Mouse (Mus musculus): ENCODE measurements at regions not wholly inside any gene's neighbourhood (a gene's known extent, or its start where the extent isn't known, plus 50 kb on each side); places are given as distances from the start of the nearest gene placed in this dataset.
"Not testable (repeated sequence)": the region's sequence is repeated elsewhere in the genome, so short reads cannot be mapped to it uniquely, and the experiment has no call there.

GRCm38 (mm10) chr7:73657283-73657682 is 82.8 kb upstream of the Fam174b start:
- no peak overlapping the region for H3K27ac ChIP-seq (ENCODE audit: low read depth, low read length)
- H3K4me1 ChIP-seq (ENCODE audit: control insufficient read depth, insufficient read depth, low read depth, low read length) = peaks cover 4% of the 10 kb centered on the region
- no peak for ATAC-seq
- no peaks in the 10 kb centered on the region for H3K36me3 ChIP-seq (ENCODE audit: control insufficient read depth, insufficient read depth, low read length)
- no peak overlapping the region for H3K9ac ChIP-seq (ENCODE audit: low read depth, low read length)
- no peak overlapping the region for H3K4me2 ChIP-seq (ENCODE audit: low read length)
- no peak overlapping the region for H3K4me3 ChIP-seq (ENCODE audit: low read length)
- no peaks in the 10 kb centered on the region for H3K9me3 ChIP-seq (ENCODE audit: control insufficient read depth, low read length)
- no peaks in the 10 kb centered on the region for H3K27me3 ChIP-seq (replicated peaks; ENCODE audit: control insufficient read depth, insufficient read depth, low read length)
- WGBS = 69% methylated on average over 7 of the region's 7 CpGs

- H3K4me1 ChIP-seq (ENCODE audit: control insufficient read depth, insufficient read depth, low read depth, low read length); H3K4me3 ChIP-seq (ENCODE audit: low read length); H3K27ac ChIP-seq (ENCODE audit: low read depth, low read length); H3K27me3 ChIP-seq (replicated peaks; ENCODE audit: control insufficient read depth, insufficient read depth, low read length); H3K9ac ChIP-seq (ENCODE audit: low read depth, low read length); ATAC-seq; H3K36me3 ChIP-seq (ENCODE audit: control insufficient read depth, insufficient read depth, low read length); H3K4me2 ChIP-seq (ENCODE audit: low read length); H3K9me3 ChIP-seq (ENCODE audit: control insufficient read depth, low read length): not testable (repeated sequence)
- 94% methylated on average over 16 of the region's 16 CpGs for WGBS
Observed at GRCm38 (mm10) chr7:73656424-73656795, 83.7 kb upstream of the Fam174b start.

GRCm38 (mm10) chr7:73655787-73656423 is 84.2 kb upstream of the Fam174b start:
- Histone ChIP-seq H3K4me1 (ENCODE audit: control insufficient read depth, insufficient read depth, low read depth, low read length) (peaks cover 4% of the 10 kb centered on the region), H3K9me3 (ENCODE audit: control insufficient read depth, low read length) (no peaks in the 10 kb centered on the region), H3K27me3 (replicated peaks; ENCODE audit: control insufficient read depth, insufficient read depth, low read length) (no peaks in the 10 kb centered on the region), H3K36me3 (ENCODE audit: control insufficient read depth, insufficient read depth, low read length) (no peaks in the 10 kb centered on the region), H3K27ac (ENCODE audit: low read depth, low read length) (no peak overlapping the region), H3K4me3 (ENCODE audit: low read length) (no peak overlapping the region), H3K4me2 (ENCODE audit: low read length) (no peak overlapping the region), H3K9ac (ENCODE audit: low read depth, low read length) (no peak overlapping the region)
- 28% methylated on average over 5 of the region's 5 CpGs for WGBS
- peak; percentile 77 for ATAC-seq

GRCm38 (mm10) chr7:73654193-73654871 is 85.8 kb upstream of the Fam174b start:
- no peak overlapping the region for H3K4me3 ChIP-seq (ENCODE audit: low read length)
- H3K4me2 ChIP-seq (ENCODE audit: low read length) = peak overlapping the region; percentile 39; the same call in 1 of the 2 replicates
- no peaks in the 10 kb centered on the region for H3K9me3 ChIP-seq (ENCODE audit: control insufficient read depth, low read length)
- no peaks in the 10 kb centered on the region for H3K27me3 ChIP-seq (replicated peaks; ENCODE audit: control insufficient read depth, insufficient read depth, low read length)
- no peaks in the 10 kb centered on the region for H3K36me3 ChIP-seq (ENCODE audit: control insufficient read depth, insufficient read depth, low read length)
- no peak overlapping the region for H3K27ac ChIP-seq (ENCODE audit: low read depth, low read length)
- H3K9ac ChIP-seq (ENCODE audit: low read depth, low read length) = 0 out of 2 replicates have a peak overlapping the region, but pooled peaks have one; percentile 18
- WGBS = 29% methylated on average over 12 of the region's 12 CpGs
- peaks cover 4% of the 10 kb centered on the region for H3K4me1 ChIP-seq (ENCODE audit: control insufficient read depth, insufficient read depth, low read depth, low read length)
- ATAC-seq = peak; percentile 60

GRCm38 (mm10) chr7:73650909-73651308 is 89.2 kb upstream of the Fam174b start:
- ATAC-seq = no peak

GRCm38 (mm10) chr7:73648010-73648409 is 92.1 kb upstream of the Fam174b start:
- no peak overlapping the region for H3K9ac ChIP-seq (ENCODE audit: low read depth, low read length)
- WGBS = 29% methylated on average over 4 of the region's 4 CpGs
- no peak for ATAC-seq

More at GRCm38 (mm10) chr7:73650909-73651308, 89.2 kb upstream of the Fam174b start:
- no peak overlapping the region for H3K27ac ChIP-seq (ENCODE audit: low read depth, low read length)
- H3K4me2 ChIP-seq (ENCODE audit: low read length) = no peak overlapping the region
- H3K9me3 ChIP-seq (ENCODE audit: control insufficient read depth, low read length) = no peaks in the 10 kb centered on the region
- H3K4me3 ChIP-seq (ENCODE audit: low read length) = no peak overlapping the region
- H3K36me3 ChIP-seq (ENCODE audit: control insufficient read depth, insufficient read depth, low read length) = no peaks in the 10 kb centered on the region
- H3K9ac ChIP-seq (ENCODE audit: low read depth, low read length) = no peak overlapping the region
- H3K27me3 ChIP-seq (replicated peaks; ENCODE audit: control insufficient read depth, insufficient read depth, low read length) = no peaks in the 10 kb centered on the region
- 93% methylated on average over 6 of the region's 6 CpGs for WGBS
- peaks cover 4% of the 10 kb centered on the region for H3K4me1 ChIP-seq (ENCODE audit: control insufficient read depth, insufficient read depth, low read depth, low read length)

GRCm38 (mm10) chr7:73647140-73647539 is 93.0 kb upstream of the Fam174b start:
- ATAC-seq = peak; percentile 73
- Histone ChIP-seq H3K36me3 (ENCODE audit: control insufficient read depth, insufficient read depth, low read length) (no peaks in the 10 kb centered on the region), H3K4me2 (ENCODE audit: low read length) (no peak overlapping the region), H3K9ac (ENCODE audit: low read depth, low read length) (no peak overlapping the region), H3K27me3 (replicated peaks; ENCODE audit: control insufficient read depth, insufficient read depth, low read length) (no peaks in the 10 kb centered on the region), H3K27ac (ENCODE audit: low read depth, low read length) (peak overlapping the region; percentile 64), H3K4me1 (ENCODE audit: control insufficient read depth, insufficient read depth, low read depth, low read length) (no peaks in the 10 kb centered on the region; the same call in 1 of the 2 replicates), H3K9me3 (ENCODE audit: control insufficient read depth, low read length) (no peaks in the 10 kb centered on the region), H3K4me3 (ENCODE audit: low read length) (no peak overlapping the region)
- WGBS = 55% methylated on average over 4 of the region's 4 CpGs

More at GRCm38 (mm10) chr7:73648010-73648409, 92.1 kb upstream of the Fam174b start:
- Histone ChIP-seq H3K27me3 (replicated peaks; ENCODE audit: control insufficient read depth, insufficient read depth, low read length) (no peaks in the 10 kb centered on the region), H3K9me3 (ENCODE audit: control insufficient read depth, low read length) (no peaks in the 10 kb centered on the region), H3K4me3 (ENCODE audit: low read length) (no peak overlapping the region), H3K36me3 (ENCODE audit: control insufficient read depth, insufficient read depth, low read length) (no peaks in the 10 kb centered on the region), H3K4me1 (ENCODE audit: control insufficient read depth, insufficient read depth, low read depth, low read length) (no peaks in the 10 kb centered on the region; the same call in 1 of the 2 replicates), H3K27ac (ENCODE audit: low read depth, low read length) (no peak overlapping the region), H3K4me2 (ENCODE audit: low read length) (no peak overlapping the region)

GRCm38 (mm10) chr7:73646711-73647110 is 93.4 kb upstream of the Fam174b start:
- no peaks in the 10 kb centered on the region for H3K9me3 ChIP-seq (ENCODE audit: control insufficient read depth, low read length)
- H3K27me3 ChIP-seq (replicated peaks; ENCODE audit: control insufficient read depth, insufficient read depth, low read length) = no peaks in the 10 kb centered on the region
- peak overlapping the region; percentile 64 for H3K27ac ChIP-seq (ENCODE audit: low read depth, low read length)
- H3K4me3 ChIP-seq (ENCODE audit: low read length) = no peak overlapping the region
- no peaks in the 10 kb centered on the region for H3K36me3 ChIP-seq (ENCODE audit: control insufficient read depth, insufficient read depth, low read length)
- peak; percentile 81 for ATAC-seq
- H3K4me2 ChIP-seq (ENCODE audit: low read length) = no peak overlapping the region
- 41% methylated on average over 5 of the region's 5 CpGs for WGBS
- H3K9ac ChIP-seq (ENCODE audit: low read depth, low read length) = no peak overlapping the region
- H3K4me1 ChIP-seq (ENCODE audit: control insufficient read depth, insufficient read depth, low read depth, low read length) = no peaks in the 10 kb centered on the region; the same call in 1 of the 2 replicates

- ATAC-seq = 0 out of 2 replicates have a peak, but pooled peaks have one; percentile 15
- no peak overlapping the region for H3K9ac ChIP-seq (ENCODE audit: low read depth, low read length)
- H3K4me3 ChIP-seq (ENCODE audit: low read length) = no peak overlapping the region
- no peak overlapping the region for H3K4me2 ChIP-seq (ENCODE audit: low read length)
- no peaks in the 10 kb centered on the region for H3K9me3 ChIP-seq (ENCODE audit: control insufficient read depth, low read length)
- no peaks in the 10 kb centered on the region for H3K27me3 ChIP-seq (replicated peaks; ENCODE audit: control insufficient read depth, insufficient read depth, low read length)
- H3K27ac ChIP-seq (ENCODE audit: low read depth, low read length) = no peak overlapping the region
- H3K36me3 ChIP-seq (ENCODE audit: control insufficient read depth, insufficient read depth, low read length) = no peaks in the 10 kb centered on the region
- no peaks in the 10 kb centered on the region; the same call in 1 of the 2 replicates for H3K4me1 ChIP-seq (ENCODE audit: control insufficient read depth, insufficient read depth, low read depth, low read length)
- 27% methylated on average over 4 of the region's 4 CpGs for WGBS
Observed at GRCm38 (mm10) chr7:73644362-73644904, 95.7 kb upstream of the Fam174b start.
